Mouse (Mus musculus) megakaryocyte, embryonic 14.5 days (primary cell): ENCODE measurements at regions not wholly inside any gene's neighbourhood (a gene's known extent, or its start where the extent isn't known, plus 50 kb on each side); places are given as distances from the start of the nearest gene placed in this dataset.

Source experiments
- FLI1 ChIP-seq: IDR thresholded peaks from 2 replicates; pipeline ENCODE4 v1.6.1; 2012; ENCODE audit warnings: low read length, inconsistent platforms, mixed read lengths
- GATA1 ChIP-seq: IDR thresholded peaks from 3 replicates; pipeline ENCODE4 v1.6.1; 2012; ENCODE audit warnings: mixed read lengths, low read length, inconsistent platforms, borderline replicate concordance

DNA sequence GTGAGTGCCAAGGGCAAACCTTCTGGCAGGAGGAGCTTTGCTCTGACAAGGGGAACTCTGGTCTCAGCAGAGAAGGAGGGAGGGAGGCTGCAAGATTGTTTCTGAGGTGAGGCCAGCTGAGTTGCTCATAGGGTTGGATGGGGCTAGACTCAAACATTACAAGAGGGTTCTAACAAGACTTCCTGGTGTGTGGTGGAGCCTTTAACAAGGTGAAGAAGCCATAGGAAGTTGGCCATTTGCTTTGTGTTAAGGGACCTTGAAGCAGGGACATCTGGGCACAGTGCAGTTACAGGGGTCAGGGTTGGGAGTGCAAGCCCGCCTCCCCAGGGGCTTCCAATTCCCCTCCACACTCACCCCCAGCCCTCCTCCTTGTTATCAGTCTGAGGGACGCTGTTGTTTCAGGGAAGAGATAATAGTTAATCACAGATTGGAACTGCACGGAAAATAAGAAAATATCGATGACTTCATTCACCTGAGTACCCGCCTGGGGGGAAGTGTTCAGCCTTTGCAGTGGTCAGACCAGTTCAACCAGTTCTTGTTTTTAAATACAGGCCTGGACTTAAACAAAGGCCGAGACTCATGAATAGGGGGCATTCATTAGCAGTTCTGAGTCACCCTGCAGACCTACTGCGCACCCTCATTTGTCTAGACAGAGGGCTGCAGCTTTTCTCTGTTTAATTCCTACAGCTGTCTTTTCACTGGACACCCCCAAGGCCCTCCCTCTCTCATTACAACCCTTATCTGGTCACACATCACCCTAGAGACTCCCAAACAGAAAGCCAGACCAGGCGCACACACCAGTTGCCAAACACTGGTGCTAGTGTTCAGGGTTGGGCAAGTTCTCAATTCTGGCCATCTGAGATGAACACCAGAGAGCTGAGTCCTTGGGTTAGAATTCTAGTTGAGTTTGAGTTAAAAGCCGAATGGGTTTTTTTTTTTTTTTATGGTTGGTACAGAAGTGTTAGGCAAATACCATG lies 139.5 kb downstream of the Bcl2l11 start:
- TF ChIP-seq GATA1 (no peak), FLI1 (no peak)
